Mouse (Mus musculus): ENCODE measurements around the gene Usp8.
A peak's percentile ranks its signal among the peaks of the same experiment; 100 is the strongest.

Usp8 gene

DNA sequence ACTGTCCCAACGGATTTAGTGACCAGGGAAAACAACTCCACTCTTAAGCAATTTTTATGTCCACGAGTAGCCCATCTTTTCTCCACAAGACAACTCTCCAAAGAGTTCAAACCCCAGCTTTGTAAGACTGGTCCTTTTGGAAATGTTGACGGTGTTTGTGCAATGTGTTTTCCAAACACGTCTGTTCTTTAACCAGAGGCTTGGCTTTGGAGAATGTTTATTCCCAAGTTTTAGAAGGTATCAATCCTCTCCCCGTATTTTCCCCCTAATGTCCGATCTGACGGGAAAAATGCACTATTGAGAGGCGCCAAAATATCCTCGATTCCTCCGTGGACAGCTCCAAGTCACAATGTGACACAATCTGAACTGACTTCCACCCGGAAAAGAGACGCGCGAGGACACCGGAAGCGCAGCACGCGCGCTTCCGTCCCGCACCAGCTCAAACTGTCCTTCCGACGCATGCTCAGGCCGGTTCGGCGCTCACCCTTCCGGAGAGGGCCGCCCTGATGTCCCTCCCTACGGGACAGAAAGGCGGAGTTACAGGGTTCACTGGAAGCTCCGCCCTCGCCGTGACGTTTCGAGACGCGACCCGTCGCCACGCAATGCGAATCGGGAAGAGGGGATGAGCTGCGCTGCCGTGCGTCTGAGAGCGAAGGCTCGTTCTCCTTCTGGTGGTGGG lies at the start of gene Usp8:
Gene Usp8 (plus strand): TSS at position 570 of the 679 bp plus-strand sequence.
- DNase-seq, result peak; percentile 97 to 98

GRCm38 (mm10) chr2:126663481-126663880 lies 43.6 kb upstream of the Usp8 start:
- peak in 1 of 2 experiments; percentile 46 for DNase-seq

- no peak for DNase-seq
Measured at GRCm38 (mm10) chr2:126665984-126666383, 41.1 kb upstream of the Usp8 start.

DNA sequence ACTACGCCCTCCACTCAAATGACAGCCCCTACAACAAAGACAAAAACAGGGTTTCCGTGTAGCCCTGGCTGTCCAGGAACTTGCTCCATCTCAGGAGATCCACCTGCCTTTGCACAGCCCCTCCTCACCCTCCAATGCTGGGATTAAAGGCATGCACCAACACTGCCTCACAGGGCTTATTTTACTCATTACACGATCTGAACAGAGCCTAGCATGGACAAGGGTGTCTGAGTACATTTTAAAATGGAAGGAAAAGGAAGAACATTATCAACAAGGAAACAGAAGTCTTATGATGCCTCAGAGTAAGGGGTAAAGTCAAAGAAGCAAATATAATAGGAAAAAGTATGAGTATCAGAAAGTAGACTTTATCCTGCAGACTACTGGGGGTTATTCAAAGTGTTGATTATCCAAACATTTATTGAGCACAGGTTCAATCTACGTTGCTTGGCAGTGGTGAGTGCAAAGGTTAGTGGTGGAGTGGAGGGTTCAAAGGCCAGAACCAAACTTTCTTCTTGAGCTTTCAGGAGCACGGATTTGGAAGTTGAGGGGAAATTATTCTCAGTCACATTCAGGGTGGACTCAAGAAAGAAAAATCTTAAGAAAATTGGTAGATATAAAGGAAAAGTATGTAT lies 38.4 kb upstream of the Usp8 start:
- DNase-seq, result no peak

DNA sequence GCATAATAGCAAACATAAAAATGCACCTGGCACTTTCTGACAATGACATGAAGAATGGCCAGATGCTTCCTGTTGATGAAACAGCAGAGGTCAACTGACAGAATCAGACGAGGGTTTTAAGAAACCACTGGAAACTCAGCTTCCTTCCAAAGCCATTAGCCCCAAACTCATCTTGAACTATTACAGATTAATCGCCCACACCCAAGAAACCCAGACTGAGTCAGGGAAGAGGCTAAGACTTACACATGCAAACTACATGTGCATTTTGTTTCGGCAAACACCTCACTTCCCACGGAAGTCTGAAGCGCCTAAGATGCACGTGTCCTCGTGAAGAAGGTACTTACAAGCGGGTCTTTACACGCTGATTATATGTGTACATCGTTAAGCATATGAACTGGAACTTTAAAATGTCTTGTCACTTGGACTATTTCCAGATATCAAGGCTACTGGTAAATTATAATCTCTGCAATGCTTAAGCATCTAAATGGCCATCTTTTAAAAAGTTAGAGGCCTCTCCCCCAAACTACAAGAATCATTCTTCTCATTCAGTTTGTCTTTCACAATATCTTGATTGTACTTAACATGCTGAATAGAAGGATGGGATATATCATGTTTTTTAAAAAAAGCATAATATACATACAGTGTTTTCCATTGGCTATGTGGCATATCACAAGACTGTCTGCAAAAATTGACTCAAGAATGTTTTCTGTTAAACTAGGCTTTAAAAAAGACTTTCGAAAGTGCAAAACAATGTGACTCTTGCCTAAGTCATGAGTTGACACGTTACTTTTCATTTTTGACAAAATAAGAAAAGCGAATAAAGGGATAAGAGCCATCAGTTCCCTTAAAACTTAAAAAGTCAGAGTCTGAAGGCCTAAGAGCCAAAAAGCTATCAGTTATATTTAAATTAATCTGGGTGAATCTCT lies 33.5 kb upstream of the Usp8 start:
- DNase-seq, result no peak

GRCm38 (mm10) chr2:126674441-126675168 lies 32.5 kb upstream of the Usp8 start:
- DNase-seq, result peak; percentile 60 to 69

DNA sequence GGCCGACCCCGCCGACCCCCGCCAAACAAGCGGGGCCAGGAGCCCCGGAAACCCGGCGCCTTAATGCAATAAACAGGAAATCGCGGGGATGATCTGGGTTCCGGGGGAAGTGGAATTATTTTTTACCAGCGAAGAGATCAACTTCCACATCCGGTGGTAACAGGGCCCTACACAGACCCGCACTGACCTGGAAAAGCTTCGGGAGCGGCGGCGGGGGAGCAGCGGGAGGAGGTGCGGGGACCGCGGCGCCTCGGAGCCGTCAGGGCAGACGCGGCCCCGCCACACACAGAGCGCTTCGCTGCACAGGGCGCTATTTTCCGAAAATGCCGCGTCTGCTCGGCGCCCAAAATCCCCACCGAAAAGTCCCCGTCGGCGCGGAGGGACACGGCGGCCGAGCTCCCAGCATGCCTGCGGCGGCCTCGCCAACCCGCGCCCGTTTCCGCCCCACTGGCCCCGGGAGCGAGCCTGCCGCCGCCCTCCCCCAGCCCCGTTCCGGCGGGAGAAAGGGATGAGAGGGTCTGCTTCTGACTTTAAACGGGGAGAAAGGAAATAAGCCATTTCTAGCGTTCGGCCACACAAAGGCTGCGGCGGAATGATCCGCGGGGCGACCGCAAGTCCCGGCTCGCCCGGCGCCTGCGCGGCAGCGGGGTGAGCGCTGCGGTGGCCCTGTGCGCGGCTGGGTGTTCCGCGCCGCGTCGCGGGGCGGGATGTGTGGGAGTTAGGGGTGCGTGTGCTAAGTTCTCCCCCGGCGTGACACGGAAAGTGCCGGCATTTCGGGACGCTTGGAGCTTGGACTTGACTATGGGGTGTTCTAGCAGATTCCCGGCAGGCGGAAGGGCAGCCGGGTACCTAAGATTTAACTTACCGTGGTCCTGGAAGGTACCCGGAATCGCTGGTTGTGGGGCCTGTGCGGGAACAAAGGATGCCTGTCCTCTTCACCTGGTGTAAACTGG lies 31.7 kb upstream of the Usp8 start:
- DNase-seq, result peak; percentile 92 to 96

GRCm38 (mm10) chr2:126676122-126676515 lies 31.0 kb upstream of the Usp8 start, which contains the start of gene Gabpb1:
Gene Gabpb1 (minus strand): TSS chr2:126676337.
- no peak for DNase-seq

DNA sequence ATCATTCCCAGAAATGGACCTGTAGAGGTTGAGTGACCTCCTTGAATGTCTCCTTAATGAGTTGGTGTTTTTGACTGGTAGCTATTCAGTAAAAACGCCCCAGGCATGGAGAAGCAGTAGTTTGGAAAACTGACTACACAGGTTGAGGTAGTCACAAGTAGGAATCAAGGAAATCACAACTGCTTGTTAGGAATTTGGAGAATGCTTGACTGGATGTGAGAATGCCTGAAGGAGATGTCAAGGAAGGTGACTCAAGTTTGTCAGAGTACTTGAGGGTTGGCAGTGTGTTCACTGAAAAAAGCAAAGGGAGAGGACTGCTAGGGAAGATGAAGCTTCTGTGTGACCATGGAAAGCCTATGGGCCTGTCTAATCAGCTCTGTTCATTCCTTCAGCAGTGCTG lies 29.8 kb upstream of the Usp8 start:
- DNase-seq, result no peak

- no peak for DNase-seq
Measured at GRCm38 (mm10) chr2:126682333-126682732, 24.8 kb upstream of the Usp8 start.

- no peak for DNase-seq
Measured at GRCm38 (mm10) chr2:126682937-126683336, 24.2 kb upstream of the Usp8 start.

DNA sequence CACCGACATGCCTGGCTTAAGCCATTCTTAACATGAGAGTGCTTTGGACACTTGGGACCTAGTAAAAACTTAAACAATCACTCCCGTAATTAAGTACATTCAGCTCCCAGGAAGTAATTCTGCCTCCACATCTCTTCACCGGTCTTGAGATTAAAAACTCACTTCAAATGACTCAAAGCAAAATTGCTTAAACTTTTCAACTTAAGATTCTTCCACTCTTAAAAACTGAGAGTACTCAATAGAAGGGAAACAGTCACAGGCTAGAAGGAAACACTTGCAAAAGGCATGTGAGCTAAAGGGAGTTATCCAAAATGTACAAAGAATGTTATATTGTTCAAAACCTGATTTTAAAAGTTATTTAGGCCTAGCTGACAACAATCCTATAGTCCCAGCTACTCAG lies 15.8 kb upstream of the Usp8 start:
- DNase-seq, result no peak

DNA sequence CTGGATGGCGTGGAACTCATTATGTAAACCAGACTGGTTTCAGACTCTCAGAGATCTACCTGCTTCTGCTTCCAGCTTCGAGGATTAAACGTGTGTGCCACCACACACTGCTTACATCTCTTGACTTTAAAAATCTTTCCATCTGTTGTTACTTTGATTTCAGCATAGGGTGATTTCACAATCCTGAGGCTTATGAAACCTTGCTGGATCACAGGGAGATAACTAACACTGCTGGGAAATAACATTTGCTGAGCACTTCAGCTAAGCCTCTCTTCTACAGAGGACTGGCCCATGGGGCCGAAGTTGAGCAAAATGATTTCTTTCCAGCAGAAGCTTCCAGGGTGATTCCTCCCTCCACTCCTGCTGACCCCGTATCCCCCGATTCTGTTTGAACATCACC lies 11.8 kb upstream of the Usp8 start:
- no peak for DNase-seq

GRCm38 (mm10) chr2:126707438-126707779 lies 281 bp downstream of the Usp8 start:
- no peak for DNase-seq

- DNase-seq, result no peak
Measured at GRCm38 (mm10) chr2:126708361-126708760, 1.2 kb downstream of the Usp8 start.

DNA sequence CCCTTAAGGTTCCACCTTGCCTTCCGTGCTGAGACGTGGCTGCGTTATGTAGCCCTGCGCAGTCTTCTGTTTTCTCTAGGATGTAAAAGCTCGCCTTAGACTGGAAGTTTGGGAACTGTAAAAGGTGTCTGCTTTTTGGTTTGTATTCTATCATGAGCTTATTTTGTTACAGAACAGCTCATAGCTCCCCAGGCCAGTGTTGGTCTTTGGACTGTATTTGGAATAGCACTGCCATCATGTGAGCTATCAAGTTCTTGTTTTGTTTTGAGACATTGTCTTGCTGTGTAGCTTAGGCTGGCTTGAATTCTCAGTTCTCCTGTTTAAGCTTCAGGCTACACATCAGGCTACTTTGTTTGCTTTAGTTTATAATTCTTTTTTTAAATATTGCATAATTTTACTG lies 5.4 kb downstream of the Usp8 start:
- no peak for DNase-seq

DNA sequence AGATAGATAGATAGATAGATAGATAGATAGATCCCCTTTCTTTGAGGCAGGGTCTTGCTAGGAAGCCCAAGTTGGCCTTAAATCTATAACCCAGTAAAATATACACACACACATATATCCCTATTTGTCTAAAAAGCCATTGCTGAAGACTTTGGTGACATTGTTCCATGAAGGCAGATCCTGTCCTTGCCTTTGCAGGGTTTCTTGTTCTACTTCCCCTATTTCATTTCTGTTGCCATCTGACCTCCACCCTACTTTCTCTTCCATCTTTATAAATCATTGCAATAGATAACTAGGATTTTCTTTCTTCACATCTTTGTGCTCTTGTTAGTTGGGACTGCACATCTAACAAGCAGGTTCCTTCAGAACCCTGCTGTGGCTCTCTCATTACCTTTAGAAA lies 5.8 kb downstream of the Usp8 start:
- DNase-seq, result no peak

DNA sequence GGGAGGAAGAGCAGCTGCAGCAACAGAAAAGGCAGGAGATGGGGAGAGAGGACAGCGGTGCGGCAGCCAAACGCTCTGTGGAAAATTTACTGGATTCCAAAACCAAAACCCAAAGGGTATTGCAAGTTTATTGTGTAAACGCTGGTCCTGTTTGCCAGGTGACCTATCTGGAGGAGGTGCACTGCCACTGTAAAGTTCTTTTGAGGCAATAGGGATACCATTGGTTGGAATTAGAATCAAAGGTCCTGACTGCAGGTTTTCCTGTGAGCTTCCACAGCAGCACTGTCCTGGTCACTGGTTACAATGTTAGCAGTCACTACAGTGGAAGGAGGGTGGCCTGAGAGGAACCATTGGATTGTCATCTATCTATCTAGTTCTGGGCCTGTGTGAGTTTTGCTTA lies 22.1 kb downstream of the Usp8 start:
- DNase-seq, result no peak

GRCm38 (mm10) chr2:126730502-126730901 lies 23.4 kb downstream of the Usp8 start:
- DNase-seq, result no peak

DNA sequence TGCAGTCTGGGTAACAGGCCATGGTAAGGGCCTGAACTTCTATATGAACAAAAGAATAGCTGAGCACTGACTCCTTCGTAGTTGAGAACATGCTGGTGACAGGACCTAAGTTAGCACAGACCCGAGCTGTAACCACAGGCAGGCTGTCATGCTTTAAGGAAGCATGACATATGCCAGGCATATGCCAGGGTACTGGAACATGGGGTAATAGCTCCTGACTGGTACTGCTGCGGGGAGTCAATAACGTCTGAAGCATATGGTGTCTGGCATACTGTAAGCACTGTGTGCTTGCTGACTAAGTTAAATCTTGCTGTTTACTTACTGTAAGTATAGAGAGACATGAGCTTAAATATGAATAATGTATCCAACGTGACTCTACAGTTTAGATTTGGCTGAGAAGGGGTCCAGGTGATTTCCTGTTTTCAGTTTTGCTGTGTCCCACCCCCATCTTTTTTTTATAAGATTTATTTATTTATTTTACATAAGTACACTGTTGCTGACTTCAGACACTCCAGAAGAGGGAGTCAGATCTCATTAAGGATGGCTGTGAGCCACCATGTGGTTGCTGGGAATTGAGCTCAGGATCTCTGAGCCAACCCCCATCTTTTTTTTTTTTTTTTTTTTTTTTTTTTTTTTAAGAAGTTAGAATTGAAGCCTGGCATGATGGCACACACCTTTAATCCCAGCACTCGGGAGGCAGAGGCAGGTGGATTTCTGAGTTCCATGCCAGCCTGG lies 28.4 kb downstream of the Usp8 start:
- DNase-seq, result no peak

GRCm38 (mm10) chr2:126740314-126740713 lies 33.2 kb downstream of the Usp8 start:
- no peak for DNase-seq
